Mouse (Mus musculus) Patski (cell line): ENCODE measurements around the gene Spata1. TPM values are rescaled to one million over a fixed set of nuclear protein-coding genes. Genes with fewer than 3 reads are reported as not detected.
"Not testable (repeated sequence)": the region's sequence is repeated elsewhere in the genome, so short reads cannot be mapped to it uniquely, and the experiment has no call there.

Source experiments
- ATAC-seq: fragments of 100-300 bp; one replicate; pipeline ENCODE4 v1.8.0; 2021
- CTCF ChIA-PET: fragments of 350-600 bp; sonication (Branson Sonifier 250); formaldehyde crosslinking; loops from one replicate; lab custom pipeline; 2022; ENCODE audit warnings: inconsistent platforms; lab: Charles Lee
- POLR2A ChIA-PET: fragments of 350-600 bp; sonication (Branson Sonifier 250); formaldehyde crosslinking; loops from one replicate; lab custom pipeline; 2022; ENCODE audit warnings: antibody characterized with exemption, inconsistent platforms; lab: Charles Lee
- DNase-seq: peaks from one replicate; pipeline ENCODE4 v3.0.0-alpha.2; 2011; ENCODE audit warnings: low read depth, low spot score
- H3K27me3 ChIP-seq: fragments of 371-371 bp; one replicate; pipeline ENCODE4 v1.5.1; 2021
- CTCF ChIP-seq: fragments of 100-300 bp; IDR thresholded peaks from one replicate; pipeline ENCODE4 v1.5.1; 2021
- in situ Hi-C: fragments of 300-500 bp; cut with MboI; formaldehyde crosslinking; loops from 3 replicates; pipeline ENCODE4 v1.11.1; 2018; ENCODE audit warnings: low pct_unique_long_range_greater_than_20kb, mixed read lengths
- polyA plus RNA-seq: library from polyadenylated mRNA; unstranded; gene quantifications from one replicate; pipeline ENCODE4 v1.2.3, GENCODE M21; 2021

Gene Spata1
- polyA plus RNA-seq, 1 experiment from 2014 or later: 8.9 TPM

- ChIA-PET POLR2A (no interaction called here), CTCF (interaction anchor here (1.0 to 1.1 kb wide), 3 partner anchors 8 to 22 kb away, joined by 3 to 5 read pairs (median 3); no protein-coding TSS in a partner anchor)
- H3K27me3 ChIP-seq: no peaks in the 10 kb centered on the region
- in situ Hi-C loops: no loop called here
- TF ChIP-seq CTCF: no peak
- ATAC-seq (no peak), DNase-seq (no peak)
These were observed 56.2 kb downstream of the Spata1 start for GRCm38 (mm10) chr3:146443380-146443779.

DNA sequence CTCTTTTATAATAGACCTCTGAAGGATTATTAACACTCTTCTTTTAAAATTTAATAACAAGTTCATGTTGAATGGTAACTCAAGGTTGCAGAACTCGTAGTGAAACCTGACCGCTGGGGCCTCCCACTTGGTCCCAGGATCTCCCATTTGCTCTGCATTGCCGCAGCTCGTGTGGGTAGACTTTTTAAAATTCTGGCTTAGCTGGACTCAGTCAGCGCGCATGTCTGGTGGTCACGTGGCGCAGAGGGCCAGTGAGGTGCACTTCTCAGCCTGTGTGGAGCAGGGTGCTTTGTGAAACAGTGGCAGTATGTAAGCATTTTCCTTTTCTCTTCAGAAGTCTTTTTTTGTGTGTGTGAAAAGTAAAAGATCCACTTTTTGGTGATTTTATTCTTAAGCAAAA, 56.6 kb downstream of the Spata1 start:
- DNase-seq (no peak), ATAC-seq (no peak)
- H3K27me3 ChIP-seq: no peaks in the 10 kb centered on the region
- in situ Hi-C loops: no loop called here
- CTCF ChIA-PET: interaction anchor here (1.0 to 1.5 kb wide), 3 partner anchors 16 to 21 kb away, joined by 3 to 5 read pairs (median 5); no protein-coding TSS in a partner anchor
- POLR2A ChIA-PET: no interaction called here
- TF ChIP-seq CTCF: no peak

GRCm38 (mm10) chr3:146442484-146442883, 57.1 kb downstream of the Spata1 start:
- no peaks in the 10 kb centered on the region for H3K27me3 ChIP-seq
- in situ Hi-C loops: no loop called here
- ChIA-PET POLR2A (no interaction called here), CTCF (interaction anchor here (1.0 to 1.5 kb wide), 3 partner anchors 16 to 21 kb away, joined by 3 to 5 read pairs (median 5); no protein-coding TSS in a partner anchor)
- DNase-seq (no peak), ATAC-seq (no peak)
- no peak for TF ChIP-seq CTCF

- CTCF ChIA-PET: interaction anchor here (0.7 to 0.8 kb wide), 2 partner anchors 9 to 13 kb away, joined by 3 read pairs; no protein-coding TSS in a partner anchor
- DNase-seq (no peak), ATAC-seq (no peak)
- POLR2A ChIA-PET: no interaction called here
- H3K27me3 ChIP-seq: no peaks in the 10 kb centered on the region
- in situ Hi-C loops: no loop called here
- no peak for TF ChIP-seq CTCF
These were observed 59.1 kb downstream of the Spata1 start for GRCm38 (mm10) chr3:146440422-146440821.

DNA sequence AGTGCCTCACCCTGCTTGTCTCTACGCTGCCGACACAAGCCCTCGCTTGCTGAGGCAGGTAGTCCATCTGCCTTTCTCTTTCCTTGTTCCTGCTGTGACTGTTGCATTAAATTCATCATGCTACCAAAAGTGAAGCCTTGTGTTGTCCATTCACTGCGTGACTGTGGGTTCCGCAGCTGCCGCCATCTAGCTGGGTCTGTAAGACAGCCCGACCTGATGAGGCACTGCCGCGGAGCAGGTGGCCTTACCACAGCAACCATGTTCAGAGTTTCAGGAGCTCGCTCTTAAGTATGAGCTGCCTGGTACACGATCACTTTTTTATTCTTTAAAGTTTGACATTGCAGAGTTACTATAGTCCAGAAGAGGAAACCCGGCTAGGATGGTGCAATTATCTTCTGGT, 59.5 kb downstream of the Spata1 start:
- no peaks in the 10 kb centered on the region for H3K27me3 ChIP-seq
- ATAC-seq (no peak), DNase-seq (no peak)
- in situ Hi-C loops: no loop called here
- CTCF ChIA-PET: interaction anchor here (0.7 to 0.8 kb wide), 2 partner anchors 9 to 13 kb away, joined by 3 read pairs; no protein-coding TSS in a partner anchor
- no peak for TF ChIP-seq CTCF
- POLR2A ChIA-PET: no interaction called here

DNA sequence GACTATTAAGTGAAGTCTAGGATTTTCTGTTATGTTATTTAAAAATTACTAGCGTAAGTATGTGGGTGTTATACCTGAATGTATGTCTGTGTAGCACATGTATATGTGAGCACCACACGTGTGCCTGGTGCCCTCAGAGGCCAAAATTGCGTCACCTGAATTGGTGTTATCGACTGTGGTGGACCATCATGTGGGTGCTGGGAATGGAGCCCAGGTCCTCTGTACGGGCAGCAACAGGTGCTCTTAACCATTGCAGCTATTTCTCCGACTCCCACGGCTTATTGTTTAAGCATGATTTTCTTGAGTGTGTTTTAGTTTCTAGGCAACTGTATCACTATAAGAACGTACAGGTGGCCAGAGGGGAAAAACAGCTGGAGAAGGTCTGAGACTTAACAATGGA, 63.4 kb downstream of the Spata1 start:
- no peak for DNase-seq
- POLR2A ChIA-PET: interaction anchor here (1.1 to 1.2 kb wide), 2 partner anchors 25 to 63 kb away, joined by 3 read pairs; no protein-coding TSS in a partner anchor
- CTCF ChIA-PET: interaction anchor here (1.0 to 1.4 kb wide), 3 partner anchors 15 to 406 kb away, joined by 3 to 4 read pairs (median 3); no protein-coding TSS in a partner anchor
- in situ Hi-C loops: no loop called here
- H3K27me3 ChIP-seq: no peaks in the 10 kb centered on the region
- ATAC-seq: no peak
- no peak for TF ChIP-seq CTCF

DNA sequence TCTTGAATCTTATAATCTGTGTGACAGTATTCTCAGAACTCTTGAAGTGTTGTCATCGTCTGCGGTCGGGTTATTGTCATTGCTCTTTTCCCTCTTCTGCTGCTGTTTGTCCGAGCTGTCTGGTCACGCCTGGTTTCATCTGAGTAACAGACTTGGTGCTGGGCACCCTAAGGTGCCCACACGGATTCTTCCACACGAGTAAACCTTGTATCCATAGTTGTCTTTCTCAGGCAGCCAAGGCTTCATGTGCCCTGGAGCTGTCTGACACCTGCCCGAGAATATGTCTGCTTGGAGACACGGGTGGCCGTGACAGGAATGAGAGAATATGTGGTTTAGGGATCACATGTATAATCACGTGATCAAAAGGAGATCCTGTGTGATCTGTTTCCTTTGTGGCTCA, 64.0 kb downstream of the Spata1 start:
- ChIA-PET CTCF (interaction anchor here (1.4 to 2.0 kb wide), 4 partner anchors 8 to 108 kb away, joined by 3 to 7 read pairs (median 4); no protein-coding TSS in a partner anchor), POLR2A (interaction anchor here (1.0 to 1.2 kb wide), 3 partner anchors 26 to 504 kb away, joined by 3 to 5 read pairs (median 3); no protein-coding TSS in a partner anchor)
- no peaks in the 10 kb centered on the region for H3K27me3 ChIP-seq
- ATAC-seq (peak; percentile 58), DNase-seq (peak; percentile 46)
- in situ Hi-C loops: no loop called here
- no peak for TF ChIP-seq CTCF

- in situ Hi-C loops: no loop called here
- DNase-seq (no peak), ATAC-seq (no peak)
- POLR2A ChIA-PET: interaction anchor here (0.6 to 1.2 kb wide), 4 partner anchors 10 to 505 kb away, joined by 3 to 5 read pairs (median 4); no protein-coding TSS in a partner anchor
- no peaks in the 10 kb centered on the region for H3K27me3 ChIP-seq
- no peak for TF ChIP-seq CTCF
- CTCF ChIA-PET: interaction anchor here (1.4 to 2.0 kb wide), 3 partner anchors 9 to 107 kb away, joined by 3 to 7 read pairs (median 3); no protein-coding TSS in a partner anchor
These were observed 64.9 kb downstream of the Spata1 start for GRCm38 (mm10) chr3:146434686-146435085.

DNA sequence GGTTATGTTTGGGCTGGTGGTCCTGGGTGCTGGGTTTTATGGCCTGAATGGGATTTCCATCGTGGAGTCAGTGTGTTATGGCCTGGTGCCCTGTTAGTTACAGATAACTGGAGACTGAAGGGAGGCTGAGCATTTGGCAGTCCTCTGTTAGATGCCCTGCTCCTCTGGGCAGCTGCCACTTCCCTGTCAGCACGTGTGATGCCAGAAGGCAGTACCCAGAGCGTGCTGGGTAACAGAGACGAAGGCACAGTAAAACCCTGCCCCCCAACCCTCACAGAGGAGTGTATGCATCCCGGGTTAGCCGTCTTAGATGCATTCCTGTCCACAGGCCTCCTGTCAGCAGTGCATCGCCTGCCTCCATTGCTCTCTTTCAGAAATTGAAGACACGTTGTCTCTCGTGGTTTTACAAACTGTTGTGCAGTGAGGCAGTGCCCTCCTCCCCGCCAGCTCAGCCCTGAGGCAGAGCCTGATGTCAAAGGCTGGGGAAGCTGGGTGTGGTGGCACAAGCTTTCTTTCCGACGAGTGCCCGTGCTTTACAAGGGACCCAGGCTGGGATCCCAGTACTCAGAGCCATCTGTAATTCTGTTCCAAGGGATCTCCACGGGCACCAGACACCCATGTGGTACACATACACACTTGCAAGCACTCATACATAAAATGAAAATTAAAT, 65.7 kb downstream of the Spata1 start:
- DNase-seq (no peak), ATAC-seq (no peak)
- in situ Hi-C loops: no loop called here
- POLR2A ChIA-PET: interaction anchor here (1.0 kb wide), 1 partner anchor 11 kb away, joined by 3 read pairs; no protein-coding TSS in a partner anchor
- TF ChIP-seq CTCF: no peak
- no peaks in the 10 kb centered on the region for H3K27me3 ChIP-seq
- CTCF ChIA-PET: interaction anchor here (1.6 to 2.0 kb wide), 2 partner anchors 12 to 106 kb away, joined by 3 to 7 read pairs; no protein-coding TSS in a partner anchor

GRCm38 (mm10) chr3:146433063-146433462, 66.5 kb downstream of the Spata1 start:
- ATAC-seq, in situ Hi-C loops, POLR2A ChIA-PET, H3K27me3 ChIP-seq, DNase-seq: not testable (repeated sequence)
- CTCF ChIA-PET: interaction anchor here (1.0 to 2.2 kb wide), 4 partner anchors 11 to 105 kb away, joined by 3 to 6 read pairs (median 4); no protein-coding TSS in a partner anchor
